Mouse (Mus musculus): Measurements from ENCODE around the gene Dop1b.

- TF ChIP-seq CTCF (IDR thresholded peaks at IDR 0.05; ENCODE audit: insufficient read depth, low read depth, low read length) = no peak
- no peak for TF ChIP-seq POLR2A (IDR thresholded peaks at IDR 0.05; ENCODE audit: insufficient read depth, low read depth, low read length)
Observed at GRCm38 (mm10) chr16:93774658-93775057, 63.0 kb downstream of the Dop1b start.

All from olfactory bulb, adult 2 months (tissue).